ENCODE assay signal across 8 mouse cellular contexts in the genomic region with DNA sequence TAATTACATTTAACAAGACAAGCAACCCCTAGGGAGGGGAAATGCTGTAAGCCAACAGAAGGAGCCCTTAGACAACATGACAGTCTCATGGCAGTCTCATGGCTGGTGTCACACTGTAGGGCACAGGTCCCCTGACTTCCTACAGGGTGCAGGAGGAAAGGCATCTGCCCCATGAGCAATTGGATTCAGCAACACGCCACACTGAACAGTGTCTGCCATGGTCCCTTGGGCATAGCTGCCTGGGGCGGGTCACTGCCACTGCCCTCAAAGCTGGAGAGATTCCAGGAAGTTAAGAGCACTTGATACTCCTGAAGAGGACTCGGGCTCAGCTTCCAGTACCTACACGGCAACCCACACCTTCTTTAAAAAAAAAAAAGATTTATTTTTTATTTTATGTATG. TPM values are rescaled to one million over a fixed set of nuclear protein-coding genes. Genes with fewer than 3 reads are reported as not detected.
A peak's percentile ranks its signal among the peaks of the same experiment; 100 is the strongest.
DNase-seq lines count a peak whose midpoint lies in the region; ATAC-seq and TF ChIP-seq lines count a peak whose summit lies in the region.

No protein-coding gene starts in this region.

- H3K36me3 ChIP-seq in heart, embryonic 14.5 days (ENCODE audit: control insufficient read depth, insufficient read depth, low read length): no peaks in the 10 kb centered on the region
- H3K36me3 ChIP-seq in midbrain, embryonic 16.5 days (ENCODE audit: control insufficient read depth, insufficient read depth, low read length): no peaks in the 10 kb centered on the region

- no peak for DNase-seq in heart, adult 9 months (ENCODE audit: low spot score in 2 of 2)
- peak; percentile 24 for DNase-seq in brain, embryonic 14.5 days (ENCODE audit: low read depth)
- DNase-seq in kidney, postnatal 25 days: peak; percentile 18 to 65
- no peak for DNase-seq in layer of hippocampus, postnatal 14 days (ENCODE audit: low spot score in 2 of 2)
- no peak for DNase-seq in left cerebral cortex, adult 11 months (ENCODE audit: low spot score)
- no peak for DNase-seq in left cerebral cortex, postnatal 25 days (ENCODE audit: low spot score in 2 of 2)

- H3K27me3 ChIP-seq in heart, embryonic 14.5 days (ENCODE audit: control insufficient read depth, insufficient read depth, low read length): no peaks in the 10 kb centered on the region
- no peaks in the 10 kb centered on the region for H3K27me3 ChIP-seq in midbrain, embryonic 16.5 days (ENCODE audit: control insufficient read depth, insufficient read depth, low read depth, low read length)

- intact Hi-C loops in left cerebral cortex, postnatal 25 days (cut with DNase I): no loop called here

- H3K9ac ChIP-seq in heart, embryonic 14.5 days (ENCODE audit: low read length): no peak overlapping the region
- no peak overlapping the region for H3K9ac ChIP-seq in midbrain, embryonic 16.5 days (ENCODE audit: low read depth, low read length)

- no peak for TF ChIP-seq POLR2A in brain, embryonic 14.5 days (IDR thresholded peaks at IDR 0.05; ENCODE audit: borderline replicate concordance, extremely low read depth, insufficient read depth, insufficient read length, poor library complexity, severe bottlenecking)

- no peak for ATAC-seq in heart, embryonic 14.5 days (ENCODE audit: insufficient number of reproducible peaks, insufficient read depth, low FRiP score, low read depth)
- no peak for ATAC-seq in midbrain, embryonic 16.5 days

- no peak overlapping the region for H3K27ac ChIP-seq in heart, embryonic 14.5 days (replicated peaks in 1 of 2; ENCODE audit: control insufficient read depth in 1 of 2, insufficient read depth in 1 of 2, low read depth in 2 of 2, low read length in 2 of 2)
- H3K27ac ChIP-seq in midbrain, embryonic 16.5 days (ENCODE audit: low read length): peak overlapping the region; percentile 38

- H3K4me2 ChIP-seq in heart, embryonic 14.5 days (ENCODE audit: low read length): 0 out of 2 replicates have a peak overlapping the region, but pooled peaks have one; percentile 16
- peak overlapping the region; percentile 7; the same call in 1 of the 2 replicates for H3K4me2 ChIP-seq in midbrain, embryonic 16.5 days (ENCODE audit: low read length)

- H3K4me1 ChIP-seq in heart, embryonic 14.5 days (ENCODE audit: control insufficient read depth in 2 of 2, insufficient read depth in 2 of 2, low read length in 2 of 2): peaks cover 31 to 42% of the 10 kb centered on the region in 2 experiments
- peaks cover 14% of the 10 kb centered on the region for H3K4me1 ChIP-seq in midbrain, embryonic 16.5 days (ENCODE audit: control insufficient read depth, insufficient read depth, low read length)

- H3K9me3 ChIP-seq in heart, embryonic 14.5 days (ENCODE audit: control insufficient read depth, low read length): no peaks in the 10 kb centered on the region
- H3K9me3 ChIP-seq in midbrain, embryonic 16.5 days (replicated peaks; ENCODE audit: control insufficient read depth, low read length, poor library complexity, severe bottlenecking): no peaks in the 10 kb centered on the region

- no peak overlapping the region for H3K4me3 ChIP-seq in heart, embryonic 14.5 days (ENCODE audit: control insufficient read depth in 1 of 2, insufficient read depth in 1 of 2, low read depth in 1 of 2, low read length in 2 of 2)
- no peak overlapping the region for H3K4me3 ChIP-seq in midbrain, embryonic 16.5 days (ENCODE audit: low read depth, low read length)

- WGBS in heart, embryonic 14.5 days: 50% methylated on average over 4 of the region's 4 CpGs
- 69% methylated on average over 4 of the region's 4 CpGs for WGBS in midbrain, embryonic 16.5 days

- no peak for TF ChIP-seq CTCF in brain, embryonic 14.5 days (IDR thresholded peaks at IDR 0.05; ENCODE audit: borderline replicate concordance, extremely low read depth, insufficient read depth, insufficient read length)

RNA-seq across cellular contexts. Expression of gene Pla2g6, which starts 1.9 kb away (rescaled TPM):
- polyA plus RNA-seq in heart, embryonic 14.5 days (2014; fragmentation: Nextera tagmentation; extraction: Ambion mirVana): 10.9 and 11.7 TPM in 2 replicates
- polyA plus RNA-seq in brain, embryonic 14.5 days (2012; rRNA removed): 98.9 and 153 TPM in 2 replicates
- polyA plus RNA-seq in midbrain, embryonic 16.5 days (2015; fragmentation: Nextera tagmentation; extraction: Ambion mirVana): 29.8 and 35.3 TPM in 2 replicates
- total RNA-seq in layer of hippocampus, postnatal 14 days (2021): 10 to 100 TPM; 18.5 to 22.3 TPM
- total RNA-seq in left cerebral cortex, postnatal 25 days (2021): 10 to 100 TPM; 20.6 to 22.4 TPM

RNA-seq across cellular contexts. Expression of gene Maff, which starts 20.2 kb away (rescaled TPM):
- polyA plus RNA-seq in heart, embryonic 14.5 days (2014; fragmentation: Nextera tagmentation; extraction: Ambion mirVana): 2.2 and 3.5 TPM in 2 replicates
- polyA plus RNA-seq in brain, embryonic 14.5 days (2012; rRNA removed): 1.8 and 2.6 TPM in 2 replicates
- 0.85 and 0.86 TPM in 2 replicates for polyA plus RNA-seq in midbrain, embryonic 16.5 days (2015; fragmentation: Nextera tagmentation; extraction: Ambion mirVana)
- 1 to 10 TPM; 1.7 to 2.0 TPM for total RNA-seq in layer of hippocampus, postnatal 14 days (2021)
- total RNA-seq in left cerebral cortex, postnatal 25 days (2021): 1 to 10 TPM; 1.3 to 1.8 TPM

RNA-seq across cellular contexts. Expression of gene Baiap2l2, which starts 40.9 kb away (rescaled TPM):
- 9.1 and 13.9 TPM in 2 replicates for polyA plus RNA-seq in heart, embryonic 14.5 days (2014; fragmentation: Nextera tagmentation; extraction: Ambion mirVana)
- 1.8 and 2.9 TPM in 2 replicates for polyA plus RNA-seq in brain, embryonic 14.5 days (2012; rRNA removed)
- 1.3 and 3.6 TPM in 2 replicates for polyA plus RNA-seq in midbrain, embryonic 16.5 days (2015; fragmentation: Nextera tagmentation; extraction: Ambion mirVana)
- total RNA-seq in layer of hippocampus, postnatal 14 days (2021): 1 to 10 TPM; 2.7 to 4.0 TPM
- 1 to 10 TPM; 2.3 to 3.7 TPM for total RNA-seq in left cerebral cortex, postnatal 25 days (2021)

Comparison
In these comparisons a context has a peak if more than half of its experiments do, and no peak if none do; other contexts are left out.
1. DNase-seq: peak in brain, embryonic 14.5 days (single experiment) and kidney, postnatal 25 days (2 of 2); none in heart, adult 9 months (0 of 2), layer of hippocampus, postnatal 14 days (0 of 2), left cerebral cortex, adult 11 months (single experiment) and left cerebral cortex, postnatal 25 days (0 of 2).